Mouse (Mus musculus) E14TG2a.4 (cell line): ENCODE measurements at regions not wholly inside any gene's neighbourhood (a gene's known extent, or its start where the extent isn't known, plus 50 kb on each side); places are given as distances from the start of the nearest gene placed in this dataset.

Experiments used
- H3K27me3 ChIP-seq: 2 replicates; pipeline ENCODE4 v1.6.1; 2014; ENCODE audit warnings: low read length, control low read depth; ENCODE audit not compliant: insufficient read depth
- H3K36me3 ChIP-seq: 2 replicates; pipeline ENCODE4 v1.6.1; 2014; ENCODE audit warnings: low read length, control low read depth; ENCODE audit not compliant: insufficient read depth
- H3K4me1 ChIP-seq: replicated peaks from 2 replicates; pipeline ENCODE4 v1.6.1; 2014; ENCODE audit warnings: low read depth, low read length, control low read depth
- H3K4me3 ChIP-seq: replicated peaks from 2 replicates; pipeline ENCODE4 v1.5.1; 2014; ENCODE audit warnings: mild to moderate bottlenecking, low read length
- H3K9me3 ChIP-seq: 2 replicates; pipeline ENCODE4 v1.6.1; 2014; ENCODE audit warnings: low read length, control low read depth
- CTCF ChIP-seq: conservative IDR thresholded peaks from 2 replicates; pipeline ENCODE4 v1.5.1; 2014; ENCODE audit warnings: low read length
- NANOG ChIP-seq: IDR thresholded peaks from 2 replicates; pipeline ENCODE4 v1.6.1; 2014; ENCODE audit warnings: borderline replicate concordance, low read length, mixed read lengths
- POU5F1 ChIP-seq: IDR thresholded peaks from 2 replicates; pipeline ENCODE4 v1.6.1; 2014; ENCODE audit warnings: low read length, borderline replicate concordance

DNA sequence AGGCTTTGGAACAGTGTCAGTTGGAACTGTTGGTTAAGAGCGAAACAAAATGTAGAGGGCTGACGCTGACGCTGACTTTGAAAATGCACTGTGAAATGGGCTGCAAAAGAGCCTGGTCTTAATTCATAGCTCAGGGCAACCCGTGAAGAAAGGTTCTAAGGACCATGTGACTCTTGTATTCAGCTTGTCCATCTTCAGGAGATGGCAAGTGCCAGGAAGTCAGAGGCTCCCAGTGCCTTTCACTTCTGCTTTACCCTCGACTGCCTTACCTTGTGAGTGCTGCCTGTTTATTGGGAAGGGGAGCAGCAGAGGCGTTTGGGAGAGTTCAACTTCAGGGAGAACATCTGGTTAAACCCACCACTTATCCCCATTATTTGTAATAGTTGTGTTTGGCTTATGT, 70.1 kb upstream of the Tln2 start:
- Histone ChIP-seq H3K4me1 (peaks cover 48% of the 10 kb centered on the region), H3K36me3 (no peaks in the 10 kb centered on the region), H3K27me3 (peaks cover 27% of the 10 kb centered on the region), H3K4me3 (no peak overlapping the region), H3K9me3 (no peaks in the 10 kb centered on the region)
- TF ChIP-seq CTCF (no peak), NANOG (no peak), POU5F1 (no peak)

DNA sequence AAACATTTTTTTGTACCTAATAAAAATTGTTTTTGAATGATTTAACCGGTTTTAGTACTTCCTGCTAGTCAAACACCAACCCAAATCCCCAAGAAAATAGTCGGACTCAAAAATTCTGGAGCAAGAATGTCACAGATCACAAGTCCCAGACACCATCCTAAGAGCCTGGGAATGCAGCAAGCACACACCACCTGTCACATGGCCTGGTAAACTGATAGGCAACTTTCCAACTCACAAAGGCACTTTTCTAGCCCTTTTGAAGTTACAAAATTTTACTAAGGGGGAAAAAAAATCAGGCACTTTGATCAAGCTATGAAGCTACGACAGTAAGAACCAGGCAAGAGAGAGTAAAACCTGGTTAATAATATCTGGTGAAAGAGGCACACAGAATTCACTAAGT, 70.7 kb upstream of the Tln2 start:
- Histone ChIP-seq H3K4me1 (peaks cover 50% of the 10 kb centered on the region), H3K4me3 (no peak overlapping the region), H3K36me3 (no peaks in the 10 kb centered on the region), H3K27me3 (peaks cover 27% of the 10 kb centered on the region), H3K9me3 (no peaks in the 10 kb centered on the region)
- TF ChIP-seq NANOG (no peak), CTCF (no peak), POU5F1 (no peak)

DNA sequence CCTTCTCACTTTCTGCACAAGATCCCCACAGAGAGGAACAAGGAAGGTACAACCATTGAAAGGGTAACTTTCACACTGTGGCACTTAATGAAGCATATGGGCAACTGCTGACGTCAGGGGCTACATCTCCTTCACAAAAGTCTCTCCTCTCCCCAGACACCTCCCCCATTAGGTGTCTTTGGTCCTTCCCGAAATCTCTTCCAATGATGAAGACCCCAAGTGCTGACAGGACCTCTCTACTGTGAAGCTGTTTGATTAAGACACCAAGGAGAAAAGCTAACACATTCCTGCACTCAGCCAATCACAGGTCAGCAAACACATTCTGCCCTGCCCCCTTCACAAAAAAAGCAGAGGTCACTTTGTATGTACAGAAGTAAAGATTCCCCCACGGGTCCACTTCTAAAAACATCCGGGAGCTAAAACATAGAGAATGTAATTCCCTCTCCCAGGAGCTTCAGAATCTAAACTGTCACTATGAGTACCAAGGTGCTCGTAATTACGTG, 72.3 kb upstream of the Tln2 start:
- no peak for TF ChIP-seq CTCF
- no peak for TF ChIP-seq POU5F1
- TF ChIP-seq NANOG = no peak
- Histone ChIP-seq H3K9me3 (no peaks in the 10 kb centered on the region), H3K4me1 (peaks cover 38% of the 10 kb centered on the region), H3K36me3 (no peaks in the 10 kb centered on the region), H3K4me3 (peak overlapping the region; percentile 93), H3K27me3 (peaks cover 29% of the 10 kb centered on the region)

DNA sequence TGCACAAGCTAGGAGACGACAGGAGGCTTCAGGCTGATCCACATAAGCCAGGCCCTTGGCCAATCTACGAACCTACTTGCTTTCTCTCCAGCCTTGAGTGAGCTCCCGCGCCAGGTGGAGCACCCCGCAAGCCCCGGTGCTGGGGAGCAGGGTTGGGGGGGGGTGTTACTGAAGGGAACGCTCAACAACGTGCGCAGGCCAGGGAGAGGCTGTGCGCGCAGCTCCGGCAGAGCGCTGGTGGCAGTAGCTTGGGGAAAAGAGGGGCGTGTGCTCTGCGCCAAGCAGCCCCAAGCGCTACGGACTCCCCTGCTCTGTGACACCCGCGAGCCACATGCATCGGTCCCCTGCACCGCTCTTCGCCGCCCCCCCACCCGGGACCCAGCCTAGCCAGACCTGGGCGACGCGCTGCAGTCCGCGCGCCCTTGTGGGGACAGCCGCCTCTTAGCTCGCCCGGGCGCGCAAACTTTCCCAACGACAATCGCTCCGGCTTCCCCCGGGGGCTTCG, 73.1 kb upstream of the Tln2 start:
- H3K27me3 ChIP-seq = peaks cover 29% of the 10 kb centered on the region
- TF ChIP-seq POU5F1 (no peak), NANOG (no peak), CTCF (no peak)
- H3K9me3 ChIP-seq = no peaks in the 10 kb centered on the region
- H3K4me3 ChIP-seq = peak overlapping the region; percentile 93
- peaks cover 31% of the 10 kb centered on the region for H3K4me1 ChIP-seq
- no peaks in the 10 kb centered on the region for H3K36me3 ChIP-seq

GRCm38 (mm10) chr9:67633026-67633741, 73.7 kb upstream of the Tln2 start:
- Histone ChIP-seq H3K9me3 (no peaks in the 10 kb centered on the region), H3K36me3 (no peaks in the 10 kb centered on the region), H3K27me3 (peaks cover 29% of the 10 kb centered on the region), H3K4me1 (peaks cover 31% of the 10 kb centered on the region), H3K4me3 (peak overlapping the region; percentile 93)
- TF ChIP-seq NANOG (no peak), POU5F1 (no peak), CTCF (no peak)

GRCm38 (mm10) chr9:67633761-67634441, 74.4 kb upstream of the Tln2 start:
- no peak for TF ChIP-seq CTCF
- TF ChIP-seq POU5F1 = no peak
- TF ChIP-seq NANOG = no peak
- Histone ChIP-seq H3K36me3 (no peaks in the 10 kb centered on the region), H3K4me3 (peak overlapping the region; percentile 93), H3K9me3 (no peaks in the 10 kb centered on the region), H3K27me3 (peaks cover 29% of the 10 kb centered on the region), H3K4me1 (peaks cover 26% of the 10 kb centered on the region)

GRCm38 (mm10) chr9:67646820-67647219, 87.3 kb upstream of the Tln2 start:
- Histone ChIP-seq H3K27me3 (no peaks in the 10 kb centered on the region), H3K36me3 (no peaks in the 10 kb centered on the region), H3K4me3 (no peak overlapping the region), H3K4me1 (0 out of 2 replicates have a peak, but pooled peaks cover 2% of the 10 kb centered on the region), H3K9me3 (peaks cover 49% of the 10 kb centered on the region)
- TF ChIP-seq NANOG (no peak), CTCF (no peak), POU5F1 (no peak)

DNA sequence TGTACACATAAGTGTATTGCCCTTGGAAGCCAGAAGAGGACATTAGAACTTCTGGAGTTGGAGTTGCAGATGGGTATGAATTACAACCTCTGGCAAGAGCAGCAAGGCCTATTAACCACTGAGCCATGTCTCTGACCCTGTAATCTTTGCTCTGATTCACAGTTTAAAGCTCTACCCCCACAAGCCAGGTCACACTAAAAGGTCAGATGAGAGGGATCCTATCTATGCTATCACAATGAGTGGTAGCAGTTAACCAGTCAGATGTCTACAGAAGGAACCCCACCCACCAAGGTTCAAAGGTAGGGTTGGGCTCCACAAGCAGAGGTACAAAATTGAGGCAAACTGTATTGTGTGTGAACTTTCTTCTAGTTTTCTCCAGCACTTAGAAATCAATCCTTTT, 94.5 kb upstream of the C2cd4b start:
- H3K9me3 ChIP-seq = no peaks in the 10 kb centered on the region
- H3K36me3 ChIP-seq = no peaks in the 10 kb centered on the region
- H3K27me3 ChIP-seq = no peaks in the 10 kb centered on the region
- H3K4me1 ChIP-seq = no peaks in the 10 kb centered on the region
- TF ChIP-seq POU5F1 = no peak
- no peak for TF ChIP-seq CTCF
- no peak for TF ChIP-seq NANOG
- H3K4me3 ChIP-seq = no peak overlapping the region
